Mouse (Mus musculus): ENCODE measurements around the gene Ppp1r2.

DNA sequence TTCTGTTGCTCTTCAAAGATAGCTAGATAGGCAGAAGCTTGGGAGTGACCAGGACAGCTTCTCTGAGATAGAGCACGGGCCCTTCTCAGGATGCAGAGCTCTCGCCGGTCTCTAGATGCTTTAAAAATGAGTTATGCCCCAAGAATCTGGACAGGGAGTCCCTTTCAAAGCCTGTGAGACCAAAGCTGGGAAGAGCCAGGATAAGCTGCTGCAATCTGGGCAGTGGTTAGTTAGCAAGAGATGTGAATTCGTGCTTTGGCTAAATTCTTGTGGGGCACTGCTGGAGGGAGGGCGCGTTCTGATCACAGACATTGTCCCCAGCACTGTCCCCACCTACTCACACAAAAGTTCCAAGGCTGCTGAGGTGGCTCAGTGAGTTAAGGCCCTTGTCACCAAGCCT is 3.5 kb upstream of the Ppp1r2 start:
- no peak for TF ChIP-seq ZMIZ1 (IDR thresholded peaks at IDR 0.05; ENCODE audit: low read depth, low read length)
- no peak for TF ChIP-seq CTCF (conservative IDR thresholded peaks at IDR 0.05 in 1 of 2, IDR thresholded peaks at IDR 0.05 in 1 of 2; ENCODE audit: low read depth in 2 of 2, low read length in 2 of 2)
- TF ChIP-seq TBP (conservative IDR thresholded peaks at IDR 0.05; ENCODE audit: low read depth, low read length) = no peak

Measured in CH12.LX (cell line).